In genomic region chr12:110504145-110504490, GRCm38 (mm10) we compare ENCODE assay signal across 15 mouse cellular contexts. TPM values are rescaled to one million over a fixed set of nuclear protein-coding genes. Genes with fewer than 3 reads are reported as not detected.
A peak's percentile ranks its signal among the peaks of the same experiment; 100 is the strongest.
DNase-seq lines count a peak whose midpoint lies in the region; ATAC-seq and TF ChIP-seq lines count a peak whose summit lies in the region.
"Had no signal": no experiment of that assay in that cellular context is flagged by ENCODE, and none has a peak within 500 bp of the region (broad histone marks: within the 10 kb centered on the region; RNA-seq: fewer than 3 reads in every experiment).

No protein-coding gene starts in this region.

- peaks cover 70% of the 10 kb centered on the region for H3K4me1 ChIP-seq in heart, embryonic 16.5 days (ENCODE audit: control insufficient read depth, insufficient read depth, low read length)
- peaks cover 42% of the 10 kb centered on the region for H3K4me1 ChIP-seq in midbrain, embryonic 10.5 days
- peaks cover 1% of the 10 kb centered on the region; the same call in 1 of the 2 replicates for H3K4me1 ChIP-seq in midbrain, postnatal 0 days (ENCODE audit: insufficient read depth, low read length)
- peaks cover 39% of the 10 kb centered on the region for H3K4me1 ChIP-seq in stomach, embryonic 15.5 days

- no peaks in the 10 kb centered on the region for H3K9me3 ChIP-seq in heart, embryonic 16.5 days (replicated peaks; ENCODE audit: control insufficient read depth, low read length)
- no peaks in the 10 kb centered on the region for H3K9me3 ChIP-seq in midbrain, embryonic 10.5 days (replicated peaks)
- no peaks in the 10 kb centered on the region for H3K9me3 ChIP-seq in midbrain, postnatal 0 days (ENCODE audit: low read length)
- no peaks in the 10 kb centered on the region for H3K9me3 ChIP-seq in stomach, embryonic 15.5 days
- H3K9me3 ChIP-seq: embryonic facial prominence, embryonic 12.5 days; forebrain, embryonic 13.5 days; limb, embryonic 13.5 days; lung, embryonic 15.5 days had no signal

- H3K27me3 ChIP-seq in heart, embryonic 16.5 days (ENCODE audit: control insufficient read depth, insufficient read depth, low read length), result no peaks in the 10 kb centered on the region
- H3K27me3 ChIP-seq in midbrain, embryonic 10.5 days (ENCODE audit: low read depth, poor library complexity, severe bottlenecking), result no peaks in the 10 kb centered on the region
- no peaks in the 10 kb centered on the region for H3K27me3 ChIP-seq in midbrain, postnatal 0 days (ENCODE audit: insufficient read depth, low read length)
- no peaks in the 10 kb centered on the region for H3K27me3 ChIP-seq in stomach, embryonic 15.5 days (replicated peaks)
- H3K27me3 ChIP-seq: embryonic facial prominence, embryonic 12.5 days; forebrain, embryonic 13.5 days; limb, embryonic 13.5 days; lung, embryonic 15.5 days had no signal

- intact Hi-C loops in heart, postnatal 36 days (cut with DNase I), result no loop called here

- no peak overlapping the region for H3K27ac ChIP-seq in heart, embryonic 16.5 days (ENCODE audit: low read length)
- H3K27ac ChIP-seq in midbrain, embryonic 10.5 days (replicated peaks), result peak overlapping the region; percentile 52
- no peak overlapping the region for H3K27ac ChIP-seq in midbrain, postnatal 0 days (ENCODE audit: low read depth, low read length)
- peak overlapping the region; percentile 0; the same call in 1 of the 2 replicates for H3K27ac ChIP-seq in stomach, embryonic 15.5 days
- H3K27ac ChIP-seq: embryonic facial prominence, embryonic 12.5 days; forebrain, embryonic 13.5 days; limb, embryonic 13.5 days; lung, embryonic 15.5 days had no signal

- H3K4me3 ChIP-seq in heart, embryonic 16.5 days (ENCODE audit: low read length), result no peak overlapping the region
- no peak overlapping the region for H3K4me3 ChIP-seq in midbrain, embryonic 10.5 days
- H3K4me3 ChIP-seq in midbrain, postnatal 0 days (ENCODE audit: low read depth, low read length), result no peak overlapping the region
- no peak overlapping the region for H3K4me3 ChIP-seq in stomach, embryonic 15.5 days (replicated peaks)
- H3K4me3 ChIP-seq: embryonic facial prominence, embryonic 12.5 days; forebrain, embryonic 13.5 days; limb, embryonic 13.5 days; lung, embryonic 15.5 days had no signal

- ATAC-seq in heart, embryonic 16.5 days (replicated peaks; ENCODE audit: extremely low read depth, insufficient read depth, low FRiP score), result no peak
- ATAC-seq in midbrain, postnatal 0 days (ENCODE audit: low FRiP score), result no peak
- no peak for ATAC-seq in stomach, embryonic 15.5 days (ENCODE audit: insufficient read depth, low FRiP score, low read depth)
- no peak for ATAC-seq in monocyte, adult 5-6 weeks (replicated peaks; ENCODE audit: insufficient number of reproducible peaks, low FRiP score, low TSS enrichment, poor library complexity, severe bottlenecking)
- ATAC-seq: forebrain, embryonic 13.5 days had no signal

- no peak for TF ChIP-seq CTCF in midbrain, postnatal 0 days (IDR thresholded peaks at IDR 0.05)

- H3K9ac ChIP-seq in heart, embryonic 16.5 days (ENCODE audit: low read length), result peak overlapping the region; percentile 53
- H3K9ac ChIP-seq in midbrain, postnatal 0 days (replicated peaks; ENCODE audit: low read length, poor library complexity, severe bottlenecking), result no peak overlapping the region
- no peak overlapping the region for H3K9ac ChIP-seq in stomach, embryonic 15.5 days
- H3K9ac ChIP-seq: embryonic facial prominence, embryonic 12.5 days; limb, embryonic 13.5 days; lung, embryonic 15.5 days had no signal

- no peak overlapping the region for H3K4me2 ChIP-seq in heart, embryonic 16.5 days (ENCODE audit: low read depth, low read length)
- no peak overlapping the region for H3K4me2 ChIP-seq in midbrain, postnatal 0 days (ENCODE audit: low read depth, low read length, poor library complexity, severe bottlenecking)
- no peak overlapping the region for H3K4me2 ChIP-seq in stomach, embryonic 15.5 days
- H3K4me2 ChIP-seq: embryonic facial prominence, embryonic 12.5 days; forebrain, embryonic 13.5 days; limb, embryonic 13.5 days; lung, embryonic 15.5 days; midbrain, embryonic 11.5 days had no signal

- H3K36me3 ChIP-seq in heart, embryonic 16.5 days (ENCODE audit: control insufficient read depth, insufficient read depth), result no peaks in the 10 kb centered on the region
- peaks cover 8% of the 10 kb centered on the region for H3K36me3 ChIP-seq in midbrain, embryonic 10.5 days
- no peaks in the 10 kb centered on the region for H3K36me3 ChIP-seq in midbrain, postnatal 0 days (ENCODE audit: insufficient read depth, low read length)
- no peaks in the 10 kb centered on the region for H3K36me3 ChIP-seq in stomach, embryonic 15.5 days
- H3K36me3 ChIP-seq: embryonic facial prominence, embryonic 12.5 days; lung, embryonic 15.5 days had no signal

- DNase-seq in adrenal gland, postnatal 36 days, result peak; percentile 51 to 59
- no peak for DNase-seq in adrenal gland, adult 8-10 months
- no peak for DNase-seq in heart, postnatal 36 days
- DNase-seq in midbrain, embryonic 10.5 days (ENCODE audit: low spot score), result no peak
- no peak for DNase-seq in midbrain, postnatal 0 days (ENCODE audit: low spot score)
- DNase-seq: cerebellum, postnatal 10 days; gastrocnemius, postnatal 14 days had no signal

- WGBS in heart, embryonic 16.5 days, result 67% methylated on average over 9 of the region's 9 CpGs
- 90% methylated on average over 9 of the region's 9 CpGs for whole genome bisulfite sequencing in midbrain, embryonic 10.5 days
- 83% methylated on average over 9 of the region's 9 CpGs for WGBS in midbrain, postnatal 0 days
- WGBS in stomach, embryonic 15.5 days, result 57% methylated on average over 9 of the region's 9 CpGs

RNA-seq across cellular contexts. Expression of gene Ppp2r5c, which starts 57.2 kb away (rescaled TPM):
- total RNA-seq in adrenal gland, postnatal 36 days (2021), result 100 to 1,000 TPM; 104 to 114 TPM
- 100 to 1,000 TPM; 106 to 141 (median 127) TPM for total RNA-seq in adrenal gland, adult 8-10 months (2022)
- polyA plus RNA-seq in heart, embryonic 16.5 days (2015; fragmentation: Nextera tagmentation; extraction: Ambion mirVana), result 130 and 132 TPM in 2 replicates
- 10 to 100 TPM; 94.4 to 96.6 TPM for total RNA-seq in heart, postnatal 36 days (2021)
- polyA plus RNA-seq in midbrain, embryonic 10.5 days (2016; fragmentation: Nextera tagmentation; extraction: Ambion mirVana), result 142 and 155 TPM in 2 replicates
- 173 and 183 TPM in 2 replicates for total RNA-seq in midbrain, postnatal 0 days (2014; rRNA removed)
- polyA plus RNA-seq in midbrain, postnatal 0 days (2015; fragmentation: Nextera tagmentation; extraction: Ambion mirVana), result 176 and 178 TPM in 2 replicates
- polyA plus RNA-seq in stomach, embryonic 15.5 days (2015; fragmentation: Nextera tagmentation; extraction: Ambion mirVana), result 145 and 154 TPM in 2 replicates
- 353 to 389 TPM (median 359 TPM) in 3 replicates for total RNA-seq in monocyte, adult 5-6 weeks (2017)

Comparison
In these comparisons a context has a peak if more than half of its experiments do, and no peak if none do; other contexts are left out.
1. DNase-seq: peak in adrenal gland, postnatal 36 days (2 of 2); none in adrenal gland, adult 8-10 months (single experiment), heart, postnatal 36 days (0 of 2), midbrain, embryonic 10.5 days (single experiment) and midbrain, postnatal 0 days (single experiment).
2. H3K27ac ChIP-seq: peak in midbrain, embryonic 10.5 days (single experiment) and stomach, embryonic 15.5 days (single experiment); none in heart, embryonic 16.5 days (single experiment) and midbrain, postnatal 0 days (single experiment).